Mouse (Mus musculus) ovary, postnatal 10 days (tissue): ENCODE data around the gene Slc25a45.

Source experiments
- DNase-seq: peaks from one replicate; pipeline ENCODE4 v3.0.0; 2022; ENCODE audit warnings: low spot score

The Slc25a45 gene

DNA sequence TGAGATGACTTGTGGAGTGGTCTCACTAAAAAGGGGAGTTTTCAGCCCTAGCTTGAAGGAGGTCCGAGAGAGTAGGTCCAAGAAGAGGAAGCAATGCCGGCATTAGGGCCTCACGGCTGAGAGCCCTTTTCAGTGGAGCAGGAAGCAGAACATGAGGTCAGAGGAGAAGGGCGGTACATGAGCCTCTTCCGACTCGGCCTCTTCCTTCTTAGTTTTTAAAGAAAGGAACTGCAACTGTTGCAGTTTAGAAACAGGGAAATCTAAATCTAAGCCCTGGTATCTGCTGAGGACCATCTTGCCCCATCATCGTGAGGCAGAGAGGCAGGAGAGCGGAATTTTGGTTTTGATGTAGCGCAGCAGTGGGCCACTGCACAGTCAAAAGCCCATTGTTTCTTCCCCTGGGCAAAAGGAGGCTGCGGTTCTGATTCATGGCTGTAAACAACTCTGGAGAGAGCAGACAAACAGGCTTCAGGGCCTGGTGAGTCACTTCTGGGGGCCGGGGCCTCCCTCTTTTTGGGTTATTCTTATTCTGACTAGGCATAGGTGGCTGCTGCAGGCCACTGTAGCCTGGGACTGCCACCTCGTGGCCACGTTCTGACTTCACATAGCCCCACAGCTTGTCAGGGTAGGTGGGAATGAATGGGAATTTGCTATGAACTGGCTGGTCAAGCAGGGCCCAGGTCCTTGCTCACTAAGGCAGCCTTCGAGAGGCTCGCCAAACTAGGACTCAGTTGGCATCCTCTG is at the start of gene Slc25a45:
Gene Slc25a45 (plus strand): TSS at position 191 of the 744 bp plus-strand sequence.
- peak; percentile 35 for DNase-seq

DNA sequence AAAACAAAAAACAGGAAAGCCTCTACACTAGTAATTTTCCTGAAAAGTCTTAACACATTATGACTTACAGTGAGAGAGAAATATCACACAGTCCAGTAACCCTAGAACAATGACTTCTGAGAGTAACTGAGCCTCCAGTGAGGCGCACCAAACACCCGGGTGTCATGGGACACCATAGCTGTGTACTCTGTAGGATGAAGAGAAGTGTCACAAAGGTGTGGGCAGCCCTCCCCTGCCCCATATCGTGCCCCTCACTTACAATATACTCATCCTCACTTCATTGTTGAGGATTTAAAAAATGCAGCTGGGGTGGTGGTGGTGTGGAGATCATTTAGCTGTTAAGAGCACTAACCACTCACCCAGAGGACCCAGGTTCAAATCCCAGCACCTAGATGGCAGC is 49.5 kb upstream of the Slc25a45 start:
- no peak for DNase-seq

DNA sequence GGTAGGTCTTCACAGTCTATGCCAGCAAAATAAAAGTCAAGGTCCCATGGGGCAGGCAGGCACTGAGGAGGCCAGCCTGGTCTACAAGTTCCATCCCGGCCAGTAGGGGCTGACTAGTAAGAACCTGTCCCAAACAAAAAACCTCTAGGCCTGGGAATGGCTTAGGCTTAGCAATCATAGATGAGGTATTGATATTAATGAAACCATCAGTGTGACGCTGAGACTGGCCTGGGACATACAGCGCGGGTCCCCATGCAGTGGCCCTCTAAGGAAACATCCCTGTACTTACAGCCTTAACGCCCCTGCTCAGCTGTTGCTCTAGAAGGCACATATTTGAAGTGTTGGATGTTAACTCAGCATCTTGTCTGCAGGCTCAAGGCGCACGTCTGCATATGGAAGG is 48.7 kb upstream of the Slc25a45 start:
- no peak for DNase-seq

DNA sequence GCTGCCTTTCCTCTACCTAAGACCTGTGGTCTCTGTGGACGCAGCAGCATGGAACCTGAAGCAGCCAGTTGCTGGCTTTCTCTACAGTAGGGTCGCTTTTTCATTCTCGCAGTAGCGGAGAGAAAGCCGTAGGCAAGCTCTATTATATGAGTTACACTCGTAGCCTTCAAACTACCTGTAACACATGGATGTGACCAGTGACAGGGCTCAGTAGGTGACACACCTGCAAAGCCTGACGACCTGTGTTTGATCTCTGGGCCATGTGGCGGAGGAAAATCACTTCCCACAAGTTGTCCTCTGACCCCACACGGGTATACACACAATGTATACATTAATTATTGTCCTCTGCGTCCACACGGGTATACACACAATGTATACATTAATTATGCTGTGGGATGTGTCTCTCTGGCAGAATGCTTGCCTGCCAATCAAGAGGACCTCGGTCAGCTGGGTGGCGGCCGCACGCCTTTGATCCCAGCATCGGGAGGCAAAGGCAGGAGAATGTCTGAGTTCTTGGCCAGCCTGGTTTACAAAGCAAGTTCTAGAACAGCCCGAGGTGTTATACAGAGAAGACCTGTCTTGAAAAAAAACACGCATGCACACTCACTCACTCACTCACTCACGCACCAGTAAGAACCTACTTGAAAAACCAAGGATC is 47.5 kb upstream of the Slc25a45 start:
- no peak for DNase-seq

GRCm38 (mm10) chr19:5830776-5831175 is 46.8 kb upstream of the Slc25a45 start:
- DNase-seq: no peak

DNA sequence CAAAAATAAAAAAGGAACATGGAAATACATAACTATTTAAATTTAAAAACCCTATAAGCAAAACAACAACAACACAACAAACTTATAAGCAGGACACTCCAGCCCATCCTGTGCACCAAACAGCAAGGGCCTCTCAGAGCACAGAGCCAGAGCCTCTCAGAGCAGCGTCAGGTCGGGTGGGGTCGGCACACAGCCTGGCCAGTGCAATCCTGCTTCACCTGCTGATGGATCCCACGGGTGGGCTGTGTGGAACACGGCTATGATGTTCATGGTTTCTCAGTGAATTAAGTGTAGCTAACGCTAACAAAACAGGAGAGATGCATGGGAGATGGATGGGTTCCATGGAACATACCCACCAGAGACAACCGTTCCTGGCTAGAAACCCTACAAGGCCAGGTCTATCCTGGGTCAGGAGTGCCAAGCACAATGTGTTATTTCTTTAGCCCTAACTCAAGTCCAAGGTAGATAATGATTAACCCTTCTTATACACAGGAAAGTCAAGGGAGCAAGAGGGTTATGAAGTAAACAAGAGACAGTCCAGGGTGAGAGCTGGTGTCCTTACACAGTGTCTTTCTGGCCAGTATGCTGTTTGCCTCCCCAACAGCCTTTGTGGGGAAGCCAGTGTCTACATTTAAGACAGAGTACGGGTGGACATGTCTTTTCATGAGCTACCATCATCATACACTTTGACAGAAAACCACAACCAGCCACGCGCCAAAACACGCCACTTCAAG is 46.2 kb upstream of the Slc25a45 start:
- no peak for DNase-seq

- DNase-seq: no peak
Measured at GRCm38 (mm10) chr19:5831958-5832320, 45.7 kb upstream of the Slc25a45 start.

GRCm38 (mm10) chr19:5832326-5832725 is 45.3 kb upstream of the Slc25a45 start:
- no peak for DNase-seq

DNA sequence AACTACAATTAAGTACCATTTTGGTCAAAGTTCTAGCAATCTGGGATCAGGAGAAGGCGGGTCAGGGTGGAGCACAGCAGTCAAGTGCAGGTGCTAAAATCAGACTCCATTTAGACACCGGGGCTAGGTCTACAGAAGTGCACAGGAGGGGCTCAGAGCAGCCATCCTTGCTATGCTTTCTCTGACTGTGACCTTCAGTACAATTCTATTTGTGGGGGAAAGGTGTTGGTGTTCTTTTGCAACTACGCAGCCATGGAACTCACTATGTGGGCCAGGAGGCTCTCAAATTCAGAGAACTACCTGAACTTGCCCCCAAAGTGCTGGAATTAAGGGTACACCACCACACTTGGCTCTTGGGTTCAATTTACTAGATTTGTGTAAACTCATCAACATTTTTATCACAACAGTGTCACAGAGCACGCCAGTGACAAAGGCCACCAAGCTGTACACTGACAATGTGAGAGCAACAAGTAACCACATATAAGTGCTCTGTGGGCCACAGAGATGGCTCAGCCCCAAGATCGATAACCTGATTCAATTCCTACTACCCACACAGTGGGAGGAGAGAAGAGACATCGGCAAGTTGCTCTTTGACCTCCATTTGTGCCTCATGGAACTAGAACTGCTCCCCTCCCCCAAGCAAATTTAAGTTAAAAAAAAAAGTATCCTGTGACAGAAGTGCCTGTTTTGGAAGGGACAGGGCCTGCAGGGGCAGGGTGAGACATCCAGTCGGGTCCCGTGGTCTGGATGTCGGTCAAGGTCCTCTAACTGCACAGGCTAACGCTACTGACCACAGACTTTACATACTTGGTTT is 44.1 kb upstream of the Slc25a45 start:
- no peak for DNase-seq

DNA sequence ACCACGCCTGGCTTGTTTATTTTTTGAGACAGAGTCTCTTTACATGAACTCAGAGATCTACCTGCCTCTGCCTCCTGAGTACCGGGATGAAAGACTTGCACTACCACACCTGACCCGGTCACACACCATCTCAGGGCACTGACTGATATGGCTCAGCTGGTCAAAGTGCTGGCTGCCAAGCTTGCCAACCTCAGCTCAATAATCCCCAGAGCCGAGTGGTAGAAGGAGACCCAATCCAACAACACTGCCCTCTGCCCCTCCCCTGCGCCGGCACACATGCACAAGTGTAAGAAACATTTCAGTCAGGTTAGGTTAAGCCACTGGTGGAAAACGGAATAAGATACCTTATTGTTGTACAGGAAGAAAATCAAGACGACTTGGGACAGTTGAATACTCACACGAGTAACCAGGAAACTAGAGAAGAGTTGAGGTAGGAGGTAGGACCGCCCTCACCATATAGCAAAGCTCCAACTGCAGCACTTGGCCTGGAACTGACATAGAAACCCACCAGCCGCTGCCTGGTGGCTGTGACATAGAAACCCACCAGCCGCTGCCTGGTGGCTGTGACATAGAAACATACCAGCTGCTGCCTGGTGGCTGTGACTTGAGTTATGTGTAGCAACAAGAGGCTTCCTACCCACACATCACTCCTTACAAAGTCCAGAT is 43.2 kb upstream of the Slc25a45 start:
- DNase-seq: no peak

DNA sequence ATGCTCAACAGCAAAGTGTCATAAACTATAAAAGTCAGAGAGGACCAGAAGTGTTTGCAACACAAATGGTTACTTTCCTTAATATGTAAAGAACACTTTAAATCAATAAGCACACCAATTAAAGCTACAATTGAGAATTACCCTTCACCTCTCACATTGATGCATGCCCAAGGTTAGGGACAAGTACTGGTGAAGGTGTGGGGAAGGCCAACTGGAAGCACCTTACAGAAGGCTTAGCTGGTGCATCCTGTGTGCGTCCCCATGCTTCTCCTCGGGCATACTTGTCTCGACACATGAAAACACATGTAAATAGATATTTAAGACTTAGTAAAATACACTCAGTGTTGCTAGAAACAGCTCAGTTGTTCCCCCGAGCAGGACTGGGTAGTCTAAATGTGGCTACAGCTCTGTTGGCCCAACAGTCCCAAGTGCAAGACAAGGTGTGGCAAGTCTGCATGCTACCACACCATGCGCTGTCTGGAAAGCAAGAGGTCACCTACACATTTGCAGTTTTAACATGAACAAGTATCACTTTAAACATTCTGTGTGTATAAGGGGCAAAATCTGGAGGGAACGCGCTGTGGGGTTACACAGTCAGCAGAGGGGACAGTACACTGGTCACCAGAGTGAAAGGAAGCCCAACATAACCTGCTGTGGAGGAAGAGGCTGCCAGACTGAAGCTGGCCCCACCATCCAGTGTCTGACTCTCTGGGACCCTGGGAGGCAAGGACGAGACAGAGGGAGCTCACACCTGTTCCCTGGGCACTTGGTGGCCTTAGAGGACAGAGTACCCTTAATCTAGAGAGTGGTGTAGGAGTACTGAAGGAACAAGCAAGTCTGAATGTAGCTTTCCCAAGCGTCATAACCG is 42.3 kb upstream of the Slc25a45 start:
- no peak for DNase-seq

DNA sequence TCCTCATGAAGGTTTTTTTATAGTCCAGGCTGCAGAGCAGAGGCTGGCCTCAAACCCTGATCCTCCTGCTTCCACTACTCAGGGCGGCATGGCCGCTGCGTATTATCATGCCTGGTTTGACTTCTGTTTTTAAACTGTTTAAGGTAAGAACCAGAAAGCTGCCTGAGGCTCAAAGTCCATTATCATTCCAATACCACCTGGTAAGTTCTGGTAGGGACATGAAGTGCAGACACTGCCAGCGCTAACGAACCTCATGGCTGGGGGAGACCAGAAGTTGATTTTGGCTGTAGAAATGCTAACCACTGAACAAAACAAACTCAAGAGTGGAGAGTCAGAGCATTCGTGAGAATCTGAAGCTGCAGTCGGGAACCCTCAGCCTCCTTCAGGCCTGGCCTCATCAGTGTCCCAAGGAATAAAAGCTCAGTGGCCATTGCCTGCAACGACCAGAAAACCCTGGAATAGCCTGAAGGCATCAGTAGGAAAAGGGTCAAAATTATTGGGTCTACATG is 41.6 kb upstream of the Slc25a45 start:
- no peak for DNase-seq

GRCm38 (mm10) chr19:5836941-5837572 is 40.6 kb upstream of the Slc25a45 start:
- no peak for DNase-seq

- no peak for DNase-seq
Measured at GRCm38 (mm10) chr19:5837606-5838005, 40.0 kb upstream of the Slc25a45 start.

GRCm38 (mm10) chr19:5838136-5838891 is 39.3 kb upstream of the Slc25a45 start:
- no peak for DNase-seq

GRCm38 (mm10) chr19:5838892-5839165 is 38.8 kb upstream of the Slc25a45 start:
- no peak for DNase-seq

- DNase-seq: no peak
Measured at GRCm38 (mm10) chr19:5839317-5840085, 38.1 kb upstream of the Slc25a45 start.

GRCm38 (mm10) chr19:5840086-5840889 is 37.3 kb upstream of the Slc25a45 start:
- DNase-seq: no peak
